Mouse (Mus musculus) forebrain, embryonic 12.5 days (tissue): ENCODE data around the gene Il1r1. TPM values are rescaled to one million over a fixed set of nuclear protein-coding genes. Genes with fewer than 3 reads are reported as not detected.

Experiments
- ATAC-seq: fragments of 200-750 bp; cut with Nextera tagmentation; 2 replicates; pipeline ENCODE4 v1.8.0; 2017; ENCODE audit warnings: moderate TSS enrichment; ENCODE audit not compliant: low FRiP score
- H3K27ac ChIP-seq: fragments of 300-500 bp; sonication (generic); 2 replicates; pipeline ENCODE4 v1.5.1; 2016; ENCODE audit warnings: mild to moderate bottlenecking
- H3K27me3 ChIP-seq: fragments of 300-500 bp; sonication (generic); 2 replicates; pipeline ENCODE4 v1.6.1; 2016; ENCODE audit warnings: mild to moderate bottlenecking
- H3K36me3 ChIP-seq: fragments of 300-500 bp; sonication (generic); replicated peaks from 2 replicates; pipeline ENCODE4 v1.6.1; 2016; ENCODE audit warnings: mild to moderate bottlenecking
- H3K4me1 ChIP-seq: fragments of 300-500 bp; sonication (generic); 2 replicates; pipeline ENCODE4 v1.6.1; 2016
- H3K4me2 ChIP-seq: fragments of 300-500 bp; sonication (generic); 2 replicates; pipeline ENCODE4 v1.6.1; 2016; ENCODE audit warnings: mild to moderate bottlenecking, moderate library complexity
- H3K4me3 ChIP-seq: fragments of 300-500 bp; sonication (generic); replicated peaks from 2 replicates; pipeline ENCODE4 v1.5.1; 2016; ENCODE audit warnings: mild to moderate bottlenecking
- H3K9ac ChIP-seq: fragments of 300-500 bp; sonication (generic); 2 replicates; pipeline ENCODE4 v1.6.1; 2016; ENCODE audit warnings: mild to moderate bottlenecking
- H3K9me3 ChIP-seq: fragments of 300-500 bp; sonication (generic); 2 replicates; pipeline ENCODE4 v1.6.1; 2016
- WGBS: fragments of 180-500 bp; shearing (Covaris S2); methylation state at CpG from one replicate; pipeline ENCODE4 v1.1.7; 2016; 5-methylcytosine and 5-hydroxymethylcytosine counted together
- polyA plus RNA-seq: library from polyadenylated mRNA; unstranded; fragments of >200 nt; fragmentation: Nextera tagmentation; extraction: Ambion mirVana; gene quantifications from 2 replicates; pipeline ENCODE4 v1.2.1, GENCODE M21; 2016

Gene Il1r1
- polyA plus RNA-seq, 1 experiment from 2014 or later, result 0.77 TPM

GRCm38 (mm10) chr1:40340102-40340501 is 115.2 kb downstream of the Il1r1 start:
- no peak overlapping the region for H3K27ac ChIP-seq
- H3K36me3 ChIP-seq, result no peaks in the 10 kb centered on the region
- H3K4me1 ChIP-seq, result no peaks in the 10 kb centered on the region
- 86% methylated on average over 4 of the region's 4 CpGs for WGBS
- no peak overlapping the region for H3K4me2 ChIP-seq
- H3K4me3 ChIP-seq, result no peak overlapping the region
- no peak overlapping the region for H3K9ac ChIP-seq
- H3K27me3 ChIP-seq, result no peaks in the 10 kb centered on the region
- no peaks in the 10 kb centered on the region for H3K9me3 ChIP-seq
- no peak for ATAC-seq

- Histone ChIP-seq H3K4me1 (no peaks in the 10 kb centered on the region), H3K9ac (no peak overlapping the region), H3K36me3 (no peaks in the 10 kb centered on the region), H3K9me3 (no peaks in the 10 kb centered on the region), H3K4me2 (no peak overlapping the region), H3K4me3 (no peak overlapping the region), H3K27ac (no peak overlapping the region), H3K27me3 (no peaks in the 10 kb centered on the region)
- WGBS, result 82% methylated on average over 4 of the region's 4 CpGs
- ATAC-seq, result no peak
Measured at GRCm38 (mm10) chr1:40352158-40352903, 127.5 kb downstream of the Il1r1 start.

GRCm38 (mm10) chr1:40352904-40353286 is 128.0 kb downstream of the Il1r1 start:
- WGBS, result 53% methylated on average over 2 of the region's 2 CpGs
- Histone ChIP-seq H3K4me2 (no peak overlapping the region), H3K9me3 (no peaks in the 10 kb centered on the region), H3K27ac (no peak overlapping the region), H3K9ac (no peak overlapping the region), H3K4me3 (no peak overlapping the region), H3K36me3 (no peaks in the 10 kb centered on the region), H3K27me3 (no peaks in the 10 kb centered on the region), H3K4me1 (no peaks in the 10 kb centered on the region; the same call in 1 of the 2 replicates)
- no peak for ATAC-seq

GRCm38 (mm10) chr1:40354665-40355064 is 129.8 kb downstream of the Il1r1 start:
- WGBS, result 83% methylated on average over 3 of the region's 3 CpGs
- Histone ChIP-seq H3K9me3 (no peaks in the 10 kb centered on the region), H3K4me1 (no peaks in the 10 kb centered on the region; the same call in 1 of the 2 replicates), H3K27me3 (no peaks in the 10 kb centered on the region), H3K27ac (no peak overlapping the region), H3K4me2 (no peak overlapping the region), H3K9ac (no peak overlapping the region), H3K4me3 (no peak overlapping the region), H3K36me3 (no peaks in the 10 kb centered on the region)
- no peak for ATAC-seq

- WGBS, result 92% methylated on average over 4 of the region's 4 CpGs
- Histone ChIP-seq H3K4me1 (peaks cover under 1% of the 10 kb centered on the region; the same call in 1 of the 2 replicates), H3K9ac (no peak overlapping the region), H3K4me2 (no peak overlapping the region), H3K4me3 (no peak overlapping the region), H3K27ac (no peak overlapping the region), H3K9me3 (no peaks in the 10 kb centered on the region), H3K27me3 (no peaks in the 10 kb centered on the region), H3K36me3 (no peaks in the 10 kb centered on the region)
- no peak for ATAC-seq
Measured at GRCm38 (mm10) chr1:40355431-40355843, 130.6 kb downstream of the Il1r1 start.

GRCm38 (mm10) chr1:40355904-40356521 is 131.1 kb downstream of the Il1r1 start:
- Histone ChIP-seq H3K27me3 (no peaks in the 10 kb centered on the region), H3K4me1 (peaks cover 6% of the 10 kb centered on the region; the same call in 1 of the 2 replicates), H3K4me3 (no peak overlapping the region), H3K27ac (no peak overlapping the region), H3K9me3 (no peaks in the 10 kb centered on the region), H3K36me3 (no peaks in the 10 kb centered on the region), H3K9ac (no peak overlapping the region), H3K4me2 (no peak overlapping the region)
- no peak for ATAC-seq
- WGBS, result 88% methylated on average over 10 of the region's 10 CpGs

GRCm38 (mm10) chr1:40357921-40358320 is 133.0 kb downstream of the Il1r1 start:
- H3K36me3 ChIP-seq, result no peaks in the 10 kb centered on the region
- 38% methylated on average over 2 of the region's 2 CpGs for WGBS
- no peaks in the 10 kb centered on the region for H3K27me3 ChIP-seq
- H3K27ac ChIP-seq, result no peak overlapping the region
- no peak overlapping the region for H3K4me3 ChIP-seq
- no peak overlapping the region for H3K9ac ChIP-seq
- H3K4me1 ChIP-seq, result peaks cover 6% of the 10 kb centered on the region; the same call in 1 of the 2 replicates
- H3K4me2 ChIP-seq, result no peak overlapping the region
- ATAC-seq, result no peak
- no peaks in the 10 kb centered on the region for H3K9me3 ChIP-seq

GRCm38 (mm10) chr1:40358351-40358750 is 133.5 kb downstream of the Il1r1 start:
- Histone ChIP-seq H3K27me3 (no peaks in the 10 kb centered on the region), H3K4me2 (no peak overlapping the region), H3K9me3 (no peaks in the 10 kb centered on the region), H3K4me3 (no peak overlapping the region), H3K27ac (no peak overlapping the region), H3K36me3 (no peaks in the 10 kb centered on the region), H3K9ac (no peak overlapping the region), H3K4me1 (peaks cover 6% of the 10 kb centered on the region; the same call in 1 of the 2 replicates)
- 77% methylated on average over 2 of the region's 2 CpGs for WGBS
- no peak for ATAC-seq

- Histone ChIP-seq H3K27me3 (no peaks in the 10 kb centered on the region), H3K9me3 (no peaks in the 10 kb centered on the region), H3K4me3 (no peak overlapping the region), H3K27ac (no peak overlapping the region), H3K9ac (no peak overlapping the region), H3K4me1 (peaks cover 6% of the 10 kb centered on the region; the same call in 1 of the 2 replicates), H3K4me2 (no peak overlapping the region), H3K36me3 (no peaks in the 10 kb centered on the region)
- ATAC-seq, result no peak
- 82% methylated on average over 4 of the region's 4 CpGs for WGBS
Measured at GRCm38 (mm10) chr1:40358771-40359181, 133.9 kb downstream of the Il1r1 start.

GRCm38 (mm10) chr1:40359731-40360130 is 134.9 kb downstream of the Il1r1 start:
- Histone ChIP-seq H3K36me3 (no peaks in the 10 kb centered on the region), H3K4me3 (no peak overlapping the region), H3K27ac (no peak overlapping the region), H3K4me2 (no peak overlapping the region), H3K27me3 (no peaks in the 10 kb centered on the region), H3K4me1 (peaks cover 8% of the 10 kb centered on the region; the same call in 1 of the 2 replicates), H3K9ac (no peak overlapping the region), H3K9me3 (no peaks in the 10 kb centered on the region)
- ATAC-seq, result no peak
- WGBS, result 65% methylated on average over 2 of the region's 2 CpGs

GRCm38 (mm10) chr1:40360969-40361368 is 136.1 kb downstream of the Il1r1 start:
- no peak overlapping the region for H3K4me3 ChIP-seq
- 70% methylated on average over 7 of the region's 7 CpGs for WGBS
- no peaks in the 10 kb centered on the region for H3K9me3 ChIP-seq
- no peak overlapping the region for H3K9ac ChIP-seq
- ATAC-seq, result no peak
- H3K4me2 ChIP-seq, result no peak overlapping the region
- no peak overlapping the region for H3K27ac ChIP-seq
- H3K4me1 ChIP-seq, result peaks cover 9% of the 10 kb centered on the region; the same call in 1 of the 2 replicates
- no peaks in the 10 kb centered on the region for H3K36me3 ChIP-seq
- H3K27me3 ChIP-seq, result no peaks in the 10 kb centered on the region

GRCm38 (mm10) chr1:40361596-40361995 is 136.7 kb downstream of the Il1r1 start:
- Histone ChIP-seq H3K27ac (no peak overlapping the region), H3K27me3 (no peaks in the 10 kb centered on the region), H3K4me3 (no peak overlapping the region), H3K9ac (no peak overlapping the region), H3K4me2 (no peak overlapping the region), H3K4me1 (peaks cover 9% of the 10 kb centered on the region; the same call in 1 of the 2 replicates), H3K36me3 (no peaks in the 10 kb centered on the region), H3K9me3 (no peaks in the 10 kb centered on the region)
- no peak for ATAC-seq
- WGBS, result 63% methylated on average over 1 of the region's 1 CpGs
